Comparison of ENCODE assay signal across 7 mouse cellular contexts in genomic region chr11:60879423-60879822, GRCm38 (mm10). TPM values are rescaled to one million over a fixed set of nuclear protein-coding genes. Genes with fewer than 3 reads are reported as not detected.
A peak's percentile ranks its signal among the peaks of the same experiment; 100 is the strongest.
DNase-seq lines count a peak whose midpoint lies in the region; ATAC-seq lines count a peak whose summit lies in the region.

No protein-coding gene starts in this region.

- peak overlapping the region; percentile 67 for H3K4me3 ChIP-seq in forebrain, embryonic 15.5 days
- H3K4me3 ChIP-seq in hindbrain, embryonic 15.5 days = peak overlapping the region; percentile 82

- peak overlapping the region; percentile 72 for H3K4me2 ChIP-seq in forebrain, embryonic 15.5 days (replicated peaks)
- peak overlapping the region; percentile 62 for H3K4me2 ChIP-seq in hindbrain, embryonic 15.5 days

- H3K9ac ChIP-seq in forebrain, embryonic 15.5 days (replicated peaks) = peak overlapping the region; percentile 66
- peak overlapping the region; percentile 65 for H3K9ac ChIP-seq in hindbrain, embryonic 15.5 days

- H3K27me3 ChIP-seq in forebrain, embryonic 15.5 days = no peaks in the 10 kb centered on the region
- no peaks in the 10 kb centered on the region for H3K27me3 ChIP-seq in hindbrain, embryonic 15.5 days

- peaks cover 38% of the 10 kb centered on the region for H3K4me1 ChIP-seq in forebrain, embryonic 15.5 days
- peaks cover 36% of the 10 kb centered on the region for H3K4me1 ChIP-seq in hindbrain, embryonic 15.5 days (replicated peaks)

- ATAC-seq in forebrain, embryonic 15.5 days (replicated peaks) = no peak
- ATAC-seq in hindbrain, embryonic 15.5 days (ENCODE audit: low FRiP score, low read depth) = no peak

- peak overlapping the region; percentile 91 for H3K27ac ChIP-seq in forebrain, embryonic 15.5 days (replicated peaks)
- H3K27ac ChIP-seq in hindbrain, embryonic 15.5 days (replicated peaks) = peak overlapping the region; percentile 89

- under 1% methylated on average over 11 of the region's 11 CpGs for WGBS in forebrain, embryonic 15.5 days
- 3% methylated on average over 11 of the region's 11 CpGs for WGBS in hindbrain, embryonic 15.5 days

- no peaks in the 10 kb centered on the region for H3K36me3 ChIP-seq in forebrain, embryonic 15.5 days
- no peaks in the 10 kb centered on the region for H3K36me3 ChIP-seq in hindbrain, embryonic 15.5 days

- DNase-seq in MN1 (ENCODE audit: low spot score) = peak; percentile 76
- peak; percentile 70 for DNase-seq in c-Kit-positive CD71-positive TER-119-positive erythroid progenitor cells, embryonic 14.5 days (ENCODE audit: low spot score)
- peak; percentile 34 to 40 for DNase-seq in left cerebral cortex, adult 18-20 months (ENCODE audit: low spot score in 2 of 2)
- DNase-seq in lung, postnatal 4 days = peak; percentile 54 to 69
- DNase-seq in right cerebral cortex, postnatal 25 days = peak; percentile 22

- H3K9me3 ChIP-seq in forebrain, embryonic 15.5 days = no peaks in the 10 kb centered on the region
- no peaks in the 10 kb centered on the region for H3K9me3 ChIP-seq in hindbrain, embryonic 15.5 days

RNA-seq across cellular contexts. Expression of gene Tmem11, which starts 0.4 kb away (rescaled TPM):
- polyA plus RNA-seq in forebrain, embryonic 15.5 days (2015; fragmentation: Nextera tagmentation; extraction: Ambion mirVana) = 54.6 and 60.8 TPM in 2 replicates
- 58.6 and 58.8 TPM in 2 replicates for polyA plus RNA-seq in hindbrain, embryonic 15.5 days (2015; fragmentation: Nextera tagmentation; extraction: Ambion mirVana)
- 10 to 100 TPM; 28.1 to 29.7 TPM for total RNA-seq in left cerebral cortex, adult 18-20 months (2021)

RNA-seq across cellular contexts. Expression of gene Natd1, which starts 35.1 kb away (rescaled TPM):
- polyA plus RNA-seq in forebrain, embryonic 15.5 days (2015; fragmentation: Nextera tagmentation; extraction: Ambion mirVana) = 34.5 and 38.0 TPM in 2 replicates
- polyA plus RNA-seq in hindbrain, embryonic 15.5 days (2015; fragmentation: Nextera tagmentation; extraction: Ambion mirVana) = 30.8 and 32.9 TPM in 2 replicates
- total RNA-seq in left cerebral cortex, adult 18-20 months (2021) = 10 to 100 TPM; 11.4 to 12.3 TPM

RNA-seq across cellular contexts. Expression of gene Dhrs7b, which starts 49.0 kb away (rescaled TPM):
- polyA plus RNA-seq in forebrain, embryonic 15.5 days (2015; fragmentation: Nextera tagmentation; extraction: Ambion mirVana) = 31.0 and 32.3 TPM in 2 replicates
- 35.0 and 36.5 TPM in 2 replicates for polyA plus RNA-seq in hindbrain, embryonic 15.5 days (2015; fragmentation: Nextera tagmentation; extraction: Ambion mirVana)
- 10 to 100 TPM; 26.6 to 31.6 TPM for total RNA-seq in left cerebral cortex, adult 18-20 months (2021)

RNA-seq across cellular contexts. Expression of gene Map2k3, which starts 52.4 kb away (rescaled TPM):
- polyA plus RNA-seq in forebrain, embryonic 15.5 days (2015; fragmentation: Nextera tagmentation; extraction: Ambion mirVana) = 31.6 and 32.0 TPM in 2 replicates
- 31.5 and 31.8 TPM in 2 replicates for polyA plus RNA-seq in hindbrain, embryonic 15.5 days (2015; fragmentation: Nextera tagmentation; extraction: Ambion mirVana)
- total RNA-seq in left cerebral cortex, adult 18-20 months (2021) = 10 to 100 TPM; 20.5 to 21.4 TPM

Comparison
In these comparisons a context has a peak if more than half of its experiments do, and no peak if none do; other contexts are left out.
1. DNase-seq: peak in every context shown above with its lines; median percentile 76 in MN1; 70 in c-Kit-positive CD71-positive TER-119-positive erythroid progenitor cells, embryonic 14.5 days; 62 in lung, postnatal 4 days; 37 in left cerebral cortex, adult 18-20 months; 22 in right cerebral cortex, postnatal 25 days.